Mouse (Mus musculus) liver, adult 10 weeks (tissue): ENCODE results near the gene F2. TPM values are rescaled to one million over a fixed set of nuclear protein-coding genes. Genes with fewer than 3 reads are reported as not detected.

Source experiments
- polyA plus RNA-seq: library from polyadenylated mRNA; stranded (reverse); fragments of 350-450 nt; fragmentation: Illumina TruSeq; extraction: RNeasy Lipid Tissue Mini Kit (QIAGEN cat#74804); gene quantifications from one replicate; pipeline ENCODE4 v1.2.3, GENCODE M21; 2014; ENCODE audit warnings: low read depth, low replicate concordance

Gene F2
- 407 TPM for polyA plus RNA-seq

GRCm38 (mm10) chr2:91636229-91636628 lies at the start of gene F2:
Gene F2 (minus strand): TSS chr2:91636414.

GRCm38 (mm10) chr2:91649553-91650359 lies 13.5 kb upstream of the F2 start, which contains the start of the genes Zfp408 and Arhgap1:
Gene Zfp408 (minus strand): TSS chr2:91649791.
Gene Arhgap1 (plus strand): TSS chr2:91649860.

Other genes with a start within 250 kb of the F2 start
- gene 1110051M20Rik, start 191.7 kb downstream of the F2 start, polyA plus RNA-seq = 0.93 TPM
- gene Lrp4, start 178.9 kb downstream of the F2 start, polyA plus RNA-seq = 2.0 TPM
- 6.8 TPM for gene Ckap5, start 109.7 kb downstream of the F2 start, polyA plus RNA-seq
- gene Zfp408, start 13.4 kb upstream of the F2 start, polyA plus RNA-seq = 1.0 TPM
- 4.8 TPM for gene Arhgap1, start 13.4 kb upstream of the F2 start, polyA plus RNA-seq
- gene Atg13, start 74.2 kb upstream of the F2 start, polyA plus RNA-seq = 14.6 TPM
- gene Harbi1, start 74.4 kb upstream of the F2 start, polyA plus RNA-seq = 19.9 TPM
- gene Ambra1, start 93.7 kb upstream of the F2 start, polyA plus RNA-seq = 2.9 TPM